Mouse (Mus musculus): ENCODE measurements at regions not wholly inside any gene's neighbourhood (a gene's known extent, or its start where the extent isn't known, plus 50 kb on each side); places are given as distances from the start of the nearest gene placed in this dataset.

DNA sequence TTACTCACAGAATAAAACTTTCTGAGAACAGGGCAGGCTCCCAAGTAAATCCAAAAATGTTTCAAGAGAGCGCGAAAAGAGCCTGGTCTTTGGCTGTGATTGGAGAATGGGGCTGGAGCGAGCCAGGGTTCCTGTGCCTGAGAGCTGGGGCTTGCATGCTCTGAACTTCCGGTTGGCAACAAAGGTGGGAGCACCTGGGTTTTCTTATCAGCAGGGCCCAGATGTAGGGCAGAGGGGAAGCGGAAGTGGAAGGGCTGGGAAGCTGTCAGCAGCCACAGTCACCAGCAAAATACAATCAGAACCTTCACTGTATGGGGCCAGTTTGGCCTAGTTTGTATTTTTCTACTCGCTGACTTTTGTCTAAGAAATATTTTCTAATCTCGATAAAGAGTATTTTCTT is 193.9 kb downstream of the Mtx2 start:
- no peak for TF ChIP-seq POLR2A (IDR thresholded peaks at IDR 0.05; ENCODE audit: borderline replicate concordance, extremely low read depth, low read depth, low read length)
- no peak for TF ChIP-seq CTCF (IDR thresholded peaks at IDR 0.05; ENCODE audit: insufficient read depth, low read length)
